Mouse (Mus musculus) ovary, postnatal 10 days (tissue): ENCODE measurements around the gene Snx32.

Experiments used
- DNase-seq: peaks from one replicate; pipeline ENCODE4 v3.0.0; 2022; ENCODE audit warnings: low spot score

Gene Snx32

GRCm38 (mm10) chr19:5510031-5511026, at the start of gene Snx32:
Gene Snx32, minus strand, starts transcription at chr19:5510538.
- peak; percentile 91 for DNase-seq

- DNase-seq, result no peak
Measured at GRCm38 (mm10) chr19:5559631-5560456, 49.5 kb upstream of the Snx32 start.

GRCm38 (mm10) chr19:5559229-5559628, 48.9 kb upstream of the Snx32 start:
- no peak for DNase-seq

- DNase-seq, result no peak
Measured at GRCm38 (mm10) chr19:5558770-5559169, 48.4 kb upstream of the Snx32 start.

GRCm38 (mm10) chr19:5558169-5558568, 47.8 kb upstream of the Snx32 start:
- DNase-seq, result no peak

GRCm38 (mm10) chr19:5554212-5554611, 43.9 kb upstream of the Snx32 start:
- DNase-seq, result no peak

GRCm38 (mm10) chr19:5553802-5554201, 43.5 kb upstream of the Snx32 start:
- DNase-seq, result no peak

GRCm38 (mm10) chr19:5547471-5548056, 37.2 kb upstream of the Snx32 start:
- DNase-seq, result no peak

- no peak for DNase-seq
Measured at GRCm38 (mm10) chr19:5544031-5544430, 33.7 kb upstream of the Snx32 start.

- DNase-seq, result no peak
Measured at GRCm38 (mm10) chr19:5543362-5543761, 33.0 kb upstream of the Snx32 start.

- DNase-seq, result no peak
Measured at GRCm38 (mm10) chr19:5538786-5539185, 28.4 kb upstream of the Snx32 start.

- no peak for DNase-seq
Measured at GRCm38 (mm10) chr19:5532520-5532919, 22.2 kb upstream of the Snx32 start.

GRCm38 (mm10) chr19:5530138-5530524, 19.8 kb upstream of the Snx32 start:
- DNase-seq, result no peak

- DNase-seq, result peak; percentile 96
Measured at GRCm38 (mm10) chr19:5529325-5530137, 19.2 kb upstream of the Snx32 start.

GRCm38 (mm10) chr19:5525204-5525603, 14.9 kb upstream of the Snx32 start:
- DNase-seq, result no peak

- no peak for DNase-seq
Measured at GRCm38 (mm10) chr19:5518721-5519120, 8.4 kb upstream of the Snx32 start.

- DNase-seq, result no peak
Measured at GRCm38 (mm10) chr19:5516906-5517505, 6.7 kb upstream of the Snx32 start.

- DNase-seq, result no peak
Measured at GRCm38 (mm10) chr19:5515840-5516777, 5.8 kb upstream of the Snx32 start.

- DNase-seq, result no peak
Measured at GRCm38 (mm10) chr19:5513005-5513349, 2.6 kb upstream of the Snx32 start.
